Mouse (Mus musculus): ENCODE measurements at regions not wholly inside any gene's neighbourhood (a gene's known extent, or its start where the extent isn't known, plus 50 kb on each side); places are given as distances from the start of the nearest gene placed in this dataset.
"Not testable (repeated sequence)": the region's sequence is repeated elsewhere in the genome, so short reads cannot be mapped to it uniquely, and the experiment has no call there.

GRCm38 (mm10) chr12:51160995-51161394 lies 186.9 kb upstream of the G2e3 start:
- Histone ChIP-seq H3K27ac (replicated peaks; ENCODE audit: low read depth, low read length) (no peak overlapping the region), H3K27me3 (ENCODE audit: control insufficient read depth, insufficient read depth, low read length) (no peaks in the 10 kb centered on the region), H3K4me1 (ENCODE audit: control insufficient read depth, insufficient read depth, low read length) (no peaks in the 10 kb centered on the region), H3K4me3 (ENCODE audit: low read depth, low read length) (no peak overlapping the region), H3K36me3 (replicated peaks; ENCODE audit: control insufficient read depth, insufficient read depth, low read depth, low read length) (no peaks in the 10 kb centered on the region), H3K9ac (replicated peaks; ENCODE audit: low read length) (no peak overlapping the region), H3K9me3 (replicated peaks; ENCODE audit: control insufficient read depth, low read length) (no peaks in the 10 kb centered on the region), H3K4me2 (ENCODE audit: low read depth, low read length) (no peak overlapping the region)
- ATAC-seq (replicated peaks; ENCODE audit: insufficient number of reproducible peaks, low FRiP score, low TSS enrichment, low read depth) (no peak), DNase-seq (ENCODE audit: low spot score) (no peak)
- WGBS = 83% methylated on average over 1 of the region's 1 CpGs

- no peak overlapping the region for H3K27ac ChIP-seq (replicated peaks; ENCODE audit: low read depth, low read length)
- ATAC-seq (replicated peaks; ENCODE audit: insufficient number of reproducible peaks, low FRiP score, low TSS enrichment, low read depth) = no peak
- no peaks in the 10 kb centered on the region for H3K4me1 ChIP-seq (ENCODE audit: control insufficient read depth, insufficient read depth, low read length)
- no peak overlapping the region for H3K4me2 ChIP-seq (ENCODE audit: low read depth, low read length)
- H3K27me3 ChIP-seq (ENCODE audit: control insufficient read depth, insufficient read depth, low read length) = no peaks in the 10 kb centered on the region
- H3K4me3 ChIP-seq (ENCODE audit: low read depth, low read length) = no peak overlapping the region
- DNase-seq (ENCODE audit: low spot score) = no peak
- no peaks in the 10 kb centered on the region for H3K36me3 ChIP-seq (replicated peaks; ENCODE audit: control insufficient read depth, insufficient read depth, low read depth, low read length)
- H3K9me3 ChIP-seq (replicated peaks; ENCODE audit: control insufficient read depth, low read length) = no peaks in the 10 kb centered on the region
- no peak overlapping the region for H3K9ac ChIP-seq (replicated peaks; ENCODE audit: low read length)
- WGBS = 81% methylated on average over 1 of the region's 1 CpGs
Measured at GRCm38 (mm10) chr12:51160122-51160521, 187.7 kb upstream of the G2e3 start.

GRCm38 (mm10) chr12:51147963-51148362 lies 199.9 kb upstream of the G2e3 start:
- Histone ChIP-seq H3K36me3 (replicated peaks; ENCODE audit: control insufficient read depth, insufficient read depth, low read depth, low read length) (no peaks in the 10 kb centered on the region), H3K27ac (replicated peaks; ENCODE audit: low read depth, low read length) (no peak overlapping the region), H3K27me3 (ENCODE audit: control insufficient read depth, insufficient read depth, low read length) (no peaks in the 10 kb centered on the region), H3K9me3 (replicated peaks; ENCODE audit: control insufficient read depth, low read length) (no peaks in the 10 kb centered on the region), H3K4me3 (ENCODE audit: low read depth, low read length) (no peak overlapping the region), H3K4me1 (ENCODE audit: control insufficient read depth, insufficient read depth, low read length) (no peaks in the 10 kb centered on the region), H3K4me2 (ENCODE audit: low read depth, low read length) (no peak overlapping the region), H3K9ac (replicated peaks; ENCODE audit: low read length) (no peak overlapping the region)
- 83% methylated on average over 8 of the region's 8 CpGs for WGBS
- DNase-seq (ENCODE audit: low spot score) = no peak
- no peak for ATAC-seq (replicated peaks; ENCODE audit: insufficient number of reproducible peaks, low FRiP score, low TSS enrichment, low read depth)

- Histone ChIP-seq H3K4me2 (ENCODE audit: low read depth, low read length) (no peak overlapping the region), H3K4me3 (ENCODE audit: low read depth, low read length) (no peak overlapping the region), H3K27ac (replicated peaks; ENCODE audit: low read depth, low read length) (no peak overlapping the region), H3K9me3 (replicated peaks; ENCODE audit: control insufficient read depth, low read length) (no peaks in the 10 kb centered on the region), H3K36me3 (replicated peaks; ENCODE audit: control insufficient read depth, insufficient read depth, low read depth, low read length) (no peaks in the 10 kb centered on the region), H3K27me3 (ENCODE audit: control insufficient read depth, insufficient read depth, low read length) (no peaks in the 10 kb centered on the region), H3K4me1 (ENCODE audit: control insufficient read depth, insufficient read depth, low read length) (no peaks in the 10 kb centered on the region), H3K9ac (replicated peaks; ENCODE audit: low read length) (no peak overlapping the region)
- DNase-seq (ENCODE audit: low spot score) = no peak
- ATAC-seq (replicated peaks; ENCODE audit: insufficient number of reproducible peaks, low FRiP score, low TSS enrichment, low read depth) = no peak
Measured at GRCm38 (mm10) chr12:51143840-51144239, 204.0 kb upstream of the G2e3 start.

- ATAC-seq (replicated peaks; ENCODE audit: insufficient number of reproducible peaks, low FRiP score, low TSS enrichment, low read depth) (no peak), DNase-seq (ENCODE audit: low spot score) (no peak)
- H3K27ac ChIP-seq (replicated peaks; ENCODE audit: low read depth, low read length) = no peak overlapping the region
- no peaks in the 10 kb centered on the region for H3K9me3 ChIP-seq (replicated peaks; ENCODE audit: control insufficient read depth, low read length)
- no peak overlapping the region for H3K4me3 ChIP-seq (ENCODE audit: low read depth, low read length)
- H3K36me3 ChIP-seq (replicated peaks; ENCODE audit: control insufficient read depth, insufficient read depth, low read depth, low read length) = no peaks in the 10 kb centered on the region
- H3K4me2 ChIP-seq (ENCODE audit: low read depth, low read length) = no peak overlapping the region
- no peaks in the 10 kb centered on the region for H3K27me3 ChIP-seq (ENCODE audit: control insufficient read depth, insufficient read depth, low read length)
- 43% methylated on average over 3 of the region's 3 CpGs for WGBS
- H3K9ac ChIP-seq (replicated peaks; ENCODE audit: low read length) = no peak overlapping the region
- no peaks in the 10 kb centered on the region for H3K4me1 ChIP-seq (ENCODE audit: control insufficient read depth, insufficient read depth, low read length)
Measured at GRCm38 (mm10) chr12:51143196-51143595, 204.7 kb upstream of the G2e3 start.

- H3K9ac ChIP-seq (replicated peaks; ENCODE audit: low read length); H3K36me3 ChIP-seq (replicated peaks; ENCODE audit: control insufficient read depth, insufficient read depth, low read depth, low read length); H3K4me1 ChIP-seq (ENCODE audit: control insufficient read depth, insufficient read depth, low read length); H3K4me3 ChIP-seq (ENCODE audit: low read depth, low read length); H3K9me3 ChIP-seq (replicated peaks; ENCODE audit: control insufficient read depth, low read length); H3K27ac ChIP-seq (replicated peaks; ENCODE audit: low read depth, low read length); DNase-seq (ENCODE audit: low spot score); ATAC-seq (replicated peaks; ENCODE audit: insufficient number of reproducible peaks, low FRiP score, low TSS enrichment, low read depth); H3K27me3 ChIP-seq (ENCODE audit: control insufficient read depth, insufficient read depth, low read length); H3K4me2 ChIP-seq (ENCODE audit: low read depth, low read length): not testable (repeated sequence)
- WGBS = 85% methylated on average over 5 of the region's 5 CpGs
Measured at GRCm38 (mm10) chr12:51133676-51134075, 214.2 kb upstream of the G2e3 start.

GRCm38 (mm10) chr12:51128274-51128673 lies 219.6 kb upstream of the G2e3 start:
- H3K9me3 ChIP-seq (replicated peaks; ENCODE audit: control insufficient read depth, low read length) = no peaks in the 10 kb centered on the region

GRCm38 (mm10) chr12:51118781-51119180 lies 229.1 kb upstream of the G2e3 start:
- Histone ChIP-seq H3K9ac (replicated peaks; ENCODE audit: low read length) (no peak overlapping the region), H3K9me3 (replicated peaks; ENCODE audit: control insufficient read depth, low read length) (no peaks in the 10 kb centered on the region), H3K4me1 (ENCODE audit: control insufficient read depth, insufficient read depth, low read length) (no peaks in the 10 kb centered on the region), H3K4me2 (ENCODE audit: low read depth, low read length) (no peak overlapping the region), H3K36me3 (replicated peaks; ENCODE audit: control insufficient read depth, insufficient read depth, low read depth, low read length) (no peaks in the 10 kb centered on the region), H3K27me3 (ENCODE audit: control insufficient read depth, insufficient read depth, low read length) (no peaks in the 10 kb centered on the region), H3K4me3 (ENCODE audit: low read depth, low read length) (no peak overlapping the region), H3K27ac (replicated peaks; ENCODE audit: low read depth, low read length) (no peak overlapping the region)
- ATAC-seq (replicated peaks; ENCODE audit: insufficient number of reproducible peaks, low FRiP score, low TSS enrichment, low read depth) (no peak), DNase-seq (ENCODE audit: low spot score) (no peak)
- 96% methylated on average over 10 of the region's 10 CpGs for whole genome bisulfite sequencing

More at GRCm38 (mm10) chr12:51128274-51128673, 219.6 kb upstream of the G2e3 start:
- H3K9ac ChIP-seq (replicated peaks; ENCODE audit: low read length) = no peak overlapping the region
- H3K4me1 ChIP-seq (ENCODE audit: control insufficient read depth, insufficient read depth, low read length) = no peaks in the 10 kb centered on the region
- H3K4me2 ChIP-seq (ENCODE audit: low read depth, low read length) = no peak overlapping the region
- H3K36me3 ChIP-seq (replicated peaks; ENCODE audit: control insufficient read depth, insufficient read depth, low read depth, low read length) = no peaks in the 10 kb centered on the region
- ATAC-seq (replicated peaks; ENCODE audit: insufficient number of reproducible peaks, low FRiP score, low TSS enrichment, low read depth) (no peak), DNase-seq (ENCODE audit: low spot score) (no peak)
- H3K4me3 ChIP-seq (ENCODE audit: low read depth, low read length) = no peak overlapping the region
- no peak overlapping the region for H3K27ac ChIP-seq (replicated peaks; ENCODE audit: low read depth, low read length)
- H3K27me3 ChIP-seq (ENCODE audit: control insufficient read depth, insufficient read depth, low read length) = no peaks in the 10 kb centered on the region

Data from embryonic facial prominence, embryonic 11.5 days (tissue).